Comparison of ENCODE assay signal across 13 mouse cellular contexts in genomic region chr6:100148751-100149457, GRCm38 (mm10).
"Had no signal": no experiment of that assay in that cellular context is flagged by ENCODE, and none has a peak within 500 bp of the region (broad histone marks: within the 10 kb centered on the region; RNA-seq: fewer than 3 reads in every experiment).

No protein-coding gene starts in this region.

- H3K4me3 ChIP-seq: kidney, embryonic 15.5 days; limb, embryonic 13.5 days; liver, embryonic 15.5 days; midbrain, embryonic 15.5 days; neural tube, embryonic 12.5 days had no signal

- H3K9me3 ChIP-seq: kidney, embryonic 15.5 days; limb, embryonic 13.5 days; liver, embryonic 15.5 days; midbrain, embryonic 15.5 days; neural tube, embryonic 12.5 days had no signal

- H3K9ac ChIP-seq: kidney, embryonic 15.5 days; limb, embryonic 13.5 days; liver, embryonic 15.5 days; midbrain, embryonic 15.5 days; neural tube, embryonic 12.5 days had no signal

- ATAC-seq: midbrain, embryonic 15.5 days had no signal

- DNase-seq: kidney, postnatal 14 days; lung, adult 2 months; lung, postnatal 36 days; right cerebral cortex, postnatal 4 days; spleen, adult 18-20 months; thymus, adult 18-20 months; thymus, postnatal 25 days had no signal

- H3K27ac ChIP-seq: kidney, embryonic 15.5 days; limb, embryonic 13.5 days; liver, embryonic 15.5 days; midbrain, embryonic 15.5 days; neural tube, embryonic 12.5 days had no signal

- H3K4me2 ChIP-seq: kidney, embryonic 15.5 days; limb, embryonic 13.5 days; liver, embryonic 15.5 days; midbrain, embryonic 11.5 days; midbrain, embryonic 15.5 days; neural tube, embryonic 12.5 days had no signal

- H3K27me3 ChIP-seq: liver, embryonic 15.5 days; midbrain, embryonic 15.5 days had no signal

- H3K36me3 ChIP-seq: kidney, embryonic 15.5 days; limb, embryonic 13.5 days; liver, embryonic 15.5 days; midbrain, embryonic 15.5 days; neural tube, embryonic 12.5 days had no signal
